Mouse (Mus musculus) myocyte (in vitro differentiated cells): ENCODE data around the gene Hspbap1.

Source experiments
- CEBPB ChIP-seq: IDR thresholded peaks from 2 replicates; pipeline ENCODE4 v1.6.1; 2011; ENCODE audit warnings: mild to moderate bottlenecking, moderate library complexity; ENCODE audit not compliant: poor library complexity, insufficient read depth, severe bottlenecking
- E2F4 ChIP-seq: IDR thresholded peaks from one replicate; pipeline ENCODE4 v1.6.1; 2011; ENCODE audit warnings: mild to moderate bottlenecking, control low read depth, moderate library complexity; ENCODE audit not compliant: insufficient read depth
- MAX ChIP-seq: IDR thresholded peaks from one replicate; pipeline ENCODE4 v1.6.1; 2011; ENCODE audit warnings: low read depth, mild to moderate bottlenecking, control low read depth
- MYOD1 ChIP-seq, 3 experiments: IDR thresholded peaks; one replicate each; pipeline ENCODE4 v1.6.1; 2011; ENCODE audit warnings: control low read depth in 2 of 3, low read depth in 2 of 3, mild to moderate bottlenecking in 2 of 3, moderate library complexity in 1 of 3; ENCODE audit not compliant: insufficient read length in 2 of 3, control insufficient read depth in 1 of 3
- MYOG ChIP-seq, 3 experiments: IDR thresholded peaks; one replicate each; pipeline ENCODE4 v1.6.1; 2011; ENCODE audit warnings: control low read depth in 2 of 3, low read depth in 2 of 3, mild to moderate bottlenecking in 2 of 3; ENCODE audit not compliant: insufficient read length in 2 of 3, control insufficient read depth in 1 of 3, insufficient read depth in 1 of 3
- POLR2A ChIP-seq: IDR thresholded peaks from one replicate; pipeline ENCODE4 v1.6.1; 2011; ENCODE audit warnings: low read depth, mild to moderate bottlenecking, control low read depth, moderate library complexity; ENCODE audit not compliant: insufficient read length
- POLR2AphosphoS2 ChIP-seq: IDR thresholded peaks from one replicate; pipeline ENCODE4 v1.6.1; 2011; ENCODE audit warnings: low read depth, control low read depth; ENCODE audit not compliant: insufficient read length
- TCF12 ChIP-seq: IDR thresholded peaks from one replicate; pipeline ENCODE4 v1.6.1; 2011; ENCODE audit warnings: mild to moderate bottlenecking, control low read depth; ENCODE audit not compliant: poor library complexity, insufficient read depth, severe bottlenecking
- TCF3 ChIP-seq: IDR thresholded peaks from one replicate; pipeline ENCODE4 v1.6.1; 2011; ENCODE audit warnings: low read depth, control low read depth; ENCODE audit not compliant: insufficient read length
- USF1 ChIP-seq: IDR thresholded peaks from one replicate; pipeline ENCODE4 v1.6.1; 2011; ENCODE audit warnings: low read depth, mild to moderate bottlenecking, control low read depth, moderate library complexity

DNA sequence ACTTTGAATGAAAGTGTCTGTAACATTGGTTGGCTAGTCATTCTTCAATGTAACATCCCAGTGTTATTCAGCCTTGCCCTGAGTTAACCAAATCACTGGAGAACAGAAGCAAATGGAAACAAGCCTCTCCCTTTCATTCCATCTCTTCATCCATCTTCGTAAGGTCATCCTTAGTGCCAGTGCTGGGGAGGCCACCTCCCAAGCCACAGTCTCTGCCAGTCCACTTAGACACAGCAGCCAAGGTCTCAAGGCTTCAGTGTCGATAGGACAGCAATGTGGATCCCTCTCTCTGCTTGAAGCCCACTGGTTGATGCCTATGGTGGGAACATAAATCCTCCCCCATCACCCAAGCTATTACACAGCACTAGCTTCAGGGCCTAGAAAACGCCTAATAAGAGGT, 62.8 kb downstream of the Hspbap1 start:
- TF ChIP-seq POLR2A (no peak), MYOG (IDR thresholded peaks at IDR 0.05; ENCODE audit: control insufficient read depth in 1 of 3, insufficient read depth in 1 of 3, insufficient read length in 2 of 3, low read depth in 2 of 3) (no peak), TCF12 (no peak), MAX (no peak), USF1 (no peak), E2F4 (no peak), TCF3 (no peak), POLR2AphosphoS2 (no peak), CEBPB (no peak), MYOD1 (IDR thresholded peaks at IDR 0.05; ENCODE audit: control insufficient read depth in 1 of 3, insufficient read length in 2 of 3, low read depth in 2 of 3) (no peak)
